Mouse (Mus musculus) gonadal fat pad, adult 2 months (tissue): ENCODE data around the gene Fbxl15. TPM values are rescaled to one million over a fixed set of nuclear protein-coding genes. Genes with fewer than 3 reads are reported as not detected.

Experiments used
- DNase-seq: peaks from one replicate; pipeline ENCODE4 v3.0.0-alpha.2; 2012; ENCODE audit warnings: low read depth
- polyA plus RNA-seq: library from polyadenylated mRNA; depleted of rRNA; stranded (reverse); fragments of >200 nt; gene quantifications from 2 replicates; pipeline ENCODE4 v1.2.3, GENCODE M21; 2012; rRNA removed

Gene Fbxl15
- 17.4 and 18.3 TPM in 2 replicates for polyA plus RNA-seq

DNA sequence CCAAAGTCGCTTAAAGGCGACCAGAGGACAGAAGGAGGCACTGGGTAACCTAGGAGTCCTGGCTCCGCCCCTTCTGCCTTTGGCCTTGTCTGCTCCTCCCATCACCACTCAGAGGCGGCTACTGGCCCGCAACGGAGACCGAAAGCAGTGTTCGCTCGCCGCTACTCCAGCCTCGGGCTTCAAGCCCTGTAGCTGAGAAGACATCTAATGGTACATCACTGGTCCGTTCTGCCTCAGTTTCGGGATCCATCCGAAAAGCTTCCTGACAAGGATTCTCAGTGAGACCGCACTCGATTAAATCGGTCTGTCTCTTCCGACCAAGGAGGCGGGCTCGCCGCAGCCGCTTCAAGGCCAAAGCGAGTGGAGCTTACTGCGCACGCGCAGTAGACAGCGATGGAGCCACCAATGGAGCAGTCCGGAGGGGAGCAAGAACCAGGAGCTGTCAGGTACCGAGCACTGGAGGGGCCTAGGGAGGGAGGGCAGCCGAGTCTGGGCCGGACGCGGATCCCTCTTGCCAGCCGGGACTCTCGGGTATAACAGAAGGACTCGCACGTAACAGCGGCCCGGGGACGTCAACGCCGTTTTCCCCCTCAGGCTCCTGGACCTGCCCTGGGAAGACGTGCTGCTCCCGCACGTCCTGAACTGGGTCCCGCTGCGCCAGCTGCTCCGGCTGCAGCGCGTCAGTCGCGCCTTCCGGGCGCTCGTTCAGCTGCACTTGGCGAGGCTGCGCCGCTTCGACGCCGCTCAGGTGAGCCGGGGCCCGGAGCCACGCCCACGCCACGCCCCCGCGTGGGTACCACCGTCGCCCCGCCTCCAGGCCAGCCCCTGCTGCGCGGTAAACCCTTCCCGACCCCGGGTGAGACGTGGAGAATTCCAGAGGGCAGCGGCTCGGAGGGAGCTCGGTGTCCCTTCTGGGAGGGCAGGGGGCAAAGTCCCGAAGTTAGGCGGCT lies at the start of gene Fbxl15:
Gene Fbxl15, plus strand, starts transcription at position 104 of the 950 bp plus-strand sequence.
- no peak for DNase-seq

DNA sequence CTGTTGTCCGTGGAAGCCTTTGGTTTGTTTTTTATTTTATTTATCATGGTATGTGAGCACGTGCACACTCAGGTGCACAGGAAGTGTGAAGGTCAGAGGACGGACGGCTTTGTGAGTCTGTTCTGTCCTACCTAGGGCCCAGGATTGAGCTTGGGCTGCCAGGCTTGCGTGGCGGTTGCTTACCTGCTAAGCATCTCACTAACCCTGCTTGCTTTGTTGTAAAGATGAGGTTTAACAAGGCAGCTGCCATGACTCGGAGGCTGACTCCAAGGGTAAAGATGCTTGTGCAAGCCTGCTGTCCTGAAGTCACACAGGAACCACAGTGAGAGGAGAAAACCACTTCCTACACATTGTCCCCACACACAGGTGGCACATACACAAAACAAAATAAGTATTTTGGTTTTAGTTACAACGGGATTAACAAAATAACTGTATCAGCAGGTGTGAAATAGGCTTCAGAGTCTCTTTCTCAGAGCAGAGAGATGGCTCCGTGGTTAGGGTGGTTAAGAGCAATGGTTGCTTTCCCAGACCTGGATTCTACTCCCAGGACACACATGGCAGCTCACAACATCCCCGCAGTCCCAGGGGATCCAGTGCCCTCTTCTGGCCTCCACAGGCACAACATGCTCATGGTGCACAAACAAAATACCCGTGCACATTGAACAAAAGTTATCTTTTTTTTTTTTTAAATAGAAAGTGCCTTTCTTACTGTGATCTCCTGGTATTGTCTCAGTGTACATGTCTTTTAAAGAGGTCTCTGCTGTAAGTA lies 45.7 kb upstream of the Fbxl15 start:
- no peak for DNase-seq

DNA sequence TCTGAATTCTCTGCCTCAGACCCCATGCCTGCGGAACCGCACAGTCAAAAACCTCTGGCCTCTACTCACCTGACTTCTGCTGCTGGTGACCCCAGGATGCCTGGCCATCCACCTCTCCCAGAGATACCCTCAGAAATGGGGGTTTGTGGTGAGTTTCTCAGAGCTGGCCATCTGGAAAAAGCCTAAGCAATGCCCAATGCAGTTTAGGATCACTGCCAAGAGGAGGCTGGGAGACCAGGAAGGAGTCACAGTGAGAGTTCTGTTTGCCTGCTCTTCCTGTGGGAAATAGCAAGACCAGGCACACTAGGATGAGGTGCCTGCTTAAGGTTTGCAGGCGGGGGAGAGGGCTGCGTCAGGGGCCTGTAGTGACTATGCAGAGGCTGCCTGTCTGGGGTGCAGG lies 43.3 kb upstream of the Fbxl15 start:
- DNase-seq, result no peak

DNA sequence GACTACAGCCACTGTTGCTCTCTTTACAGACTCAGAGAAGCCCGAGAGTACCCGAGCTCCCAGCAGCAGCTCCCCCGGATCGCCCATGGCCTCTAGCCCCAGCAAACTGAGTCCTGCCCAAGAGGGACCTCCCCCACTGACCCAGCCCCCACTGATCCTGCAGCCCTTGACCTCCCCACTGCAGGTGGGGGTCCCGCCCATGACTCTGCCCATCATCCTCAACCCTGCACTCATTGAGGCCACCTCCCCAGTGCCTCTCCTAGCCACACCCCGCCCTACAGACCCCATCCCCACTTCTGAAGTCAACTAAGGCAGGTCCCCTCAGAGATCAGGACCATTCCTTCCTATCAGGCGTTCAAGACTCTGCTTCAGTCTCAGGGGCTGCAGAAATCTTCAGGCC lies 42.4 kb upstream of the Fbxl15 start:
- DNase-seq, result no peak

DNA sequence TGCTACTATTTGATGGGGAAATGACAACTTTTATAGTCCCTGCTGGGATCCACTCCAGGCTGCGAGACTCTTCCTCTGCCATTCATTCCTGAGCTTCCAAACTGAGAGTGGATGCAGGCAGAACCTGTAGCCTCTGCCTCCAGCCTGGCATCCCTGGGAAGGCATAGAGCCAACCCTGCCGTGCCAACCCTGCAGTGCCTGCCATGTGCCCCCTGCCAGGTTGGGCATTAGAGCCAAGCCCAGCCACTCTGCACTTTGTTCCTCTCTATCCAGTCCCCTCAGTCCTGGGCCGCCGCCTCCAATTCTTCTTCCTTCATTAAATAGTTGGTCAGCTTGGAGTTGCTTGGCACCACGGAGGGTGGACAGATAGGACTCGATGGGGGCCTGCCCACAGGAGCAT lies 41.9 kb upstream of the Fbxl15 start:
- no peak for DNase-seq

DNA sequence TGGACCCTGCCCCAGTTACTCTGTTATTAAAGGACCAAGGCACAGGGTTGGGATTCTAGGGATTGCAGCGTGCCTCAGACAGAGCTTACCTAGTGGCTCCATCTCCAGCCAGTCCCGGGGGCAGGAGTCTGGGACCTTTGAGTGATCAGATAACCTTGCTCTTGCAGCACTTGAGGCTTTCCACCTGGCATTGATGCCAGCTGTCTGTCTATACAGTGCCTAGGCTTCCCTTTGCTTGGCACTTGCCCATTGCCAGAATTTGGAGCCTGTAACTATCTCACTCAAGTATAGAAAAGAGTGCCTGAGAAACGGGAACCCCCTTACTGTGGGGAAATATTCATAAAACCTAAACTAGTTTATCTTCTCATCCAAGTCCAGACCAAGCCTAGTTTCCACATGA lies 41.1 kb upstream of the Fbxl15 start:
- DNase-seq, result no peak

DNA sequence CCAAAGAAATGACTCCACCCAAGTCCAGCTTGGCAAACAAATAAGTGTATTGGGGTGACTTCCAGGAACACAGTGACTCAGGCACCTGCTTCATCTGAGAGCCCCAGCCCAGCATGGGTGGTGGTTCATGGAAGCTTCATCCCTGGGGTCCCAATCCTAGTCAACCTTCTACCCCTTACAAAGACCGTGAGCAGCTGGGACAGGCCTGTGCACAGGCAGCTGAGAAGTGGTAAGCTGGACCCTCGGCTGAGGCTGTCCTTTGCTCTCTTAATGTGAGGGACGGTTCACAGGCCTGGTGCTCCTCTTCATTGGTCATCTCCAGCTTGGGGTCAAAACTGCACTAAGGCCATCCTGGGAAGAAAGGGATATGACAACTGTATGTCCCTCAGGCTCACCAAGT lies 40.4 kb upstream of the Fbxl15 start:
- no peak for DNase-seq

DNA sequence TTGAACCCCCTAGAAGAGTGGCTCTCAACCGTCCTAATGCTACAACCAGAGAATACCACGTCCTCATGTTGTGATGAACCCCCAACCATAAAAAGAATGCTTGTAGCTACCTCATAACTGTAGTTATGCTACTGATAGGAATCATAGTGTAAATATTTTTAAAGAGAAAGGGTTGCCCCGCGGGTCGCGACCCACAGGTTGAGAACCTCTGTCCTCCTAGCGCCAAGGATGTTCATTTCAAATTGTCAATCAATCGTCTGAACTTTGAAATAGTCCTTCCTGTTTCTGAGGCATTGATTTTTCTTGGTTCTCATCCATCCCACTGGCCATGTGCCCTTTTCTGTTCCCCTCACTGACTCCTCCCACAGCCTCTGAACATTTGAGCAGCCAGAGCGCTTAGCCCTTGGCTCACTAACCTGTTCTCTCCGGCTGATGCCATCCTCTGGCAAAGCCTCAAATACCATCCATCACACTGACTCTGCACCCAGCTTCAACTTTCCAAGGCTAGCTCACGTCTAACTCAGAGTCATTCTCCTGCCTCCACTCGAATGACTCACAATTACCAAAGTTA lies 37.4 kb upstream of the Fbxl15 start:
- no peak for DNase-seq

DNA sequence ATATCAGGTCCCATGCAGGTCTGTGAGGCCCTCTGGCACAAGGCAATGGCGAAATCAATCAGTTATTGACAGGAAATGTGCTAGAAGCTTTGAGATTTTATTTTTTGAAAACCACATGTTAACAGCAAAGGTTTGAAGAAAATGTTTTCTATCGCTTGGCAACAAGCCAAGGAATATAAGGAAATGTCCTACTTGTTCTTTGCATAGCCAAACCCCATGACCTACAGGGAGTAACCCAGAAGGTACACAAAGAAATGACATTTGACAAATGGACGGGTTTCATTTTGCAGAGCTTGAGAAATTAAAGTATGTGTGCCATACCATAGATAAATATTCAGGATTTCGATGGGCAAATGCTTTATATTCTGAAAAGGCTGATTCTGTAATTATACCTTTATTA lies 31.0 kb upstream of the Fbxl15 start:
- no peak for DNase-seq

DNA sequence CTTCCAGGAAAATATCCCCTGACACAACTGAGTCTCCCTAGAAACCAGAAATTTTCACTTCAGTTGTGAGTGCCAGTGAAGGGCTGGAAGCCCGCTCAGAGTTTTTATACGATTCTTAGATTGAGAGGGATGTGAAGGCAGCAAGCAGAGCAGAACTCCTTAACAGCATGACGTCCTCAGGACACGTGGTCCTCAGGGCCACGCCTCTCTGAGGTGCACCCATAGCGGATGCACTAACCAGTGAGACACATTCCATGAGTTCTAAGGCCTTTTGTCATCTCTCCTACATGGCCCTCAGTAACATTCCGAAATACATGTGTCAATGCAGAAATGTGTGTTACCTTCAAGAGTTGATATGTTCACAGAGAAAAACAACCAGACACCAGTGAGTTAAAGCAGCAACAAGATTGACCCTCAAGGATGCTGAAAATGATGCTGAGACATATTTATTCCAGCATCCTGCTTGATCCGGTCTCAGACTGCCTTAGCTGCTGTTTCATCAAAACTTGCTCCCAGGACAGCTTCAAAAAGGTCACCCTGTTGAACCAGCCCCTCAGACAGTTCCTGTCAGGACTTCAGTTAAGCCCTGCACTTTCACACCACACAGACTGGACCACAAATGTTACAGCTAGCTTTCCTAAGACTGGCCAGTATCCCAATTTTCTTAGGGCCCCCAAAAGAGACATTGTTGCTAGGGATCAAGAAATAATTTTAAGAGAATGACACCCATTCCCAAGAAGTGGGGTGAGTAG lies 27.5 kb upstream of the Fbxl15 start:
- DNase-seq, result no peak

DNA sequence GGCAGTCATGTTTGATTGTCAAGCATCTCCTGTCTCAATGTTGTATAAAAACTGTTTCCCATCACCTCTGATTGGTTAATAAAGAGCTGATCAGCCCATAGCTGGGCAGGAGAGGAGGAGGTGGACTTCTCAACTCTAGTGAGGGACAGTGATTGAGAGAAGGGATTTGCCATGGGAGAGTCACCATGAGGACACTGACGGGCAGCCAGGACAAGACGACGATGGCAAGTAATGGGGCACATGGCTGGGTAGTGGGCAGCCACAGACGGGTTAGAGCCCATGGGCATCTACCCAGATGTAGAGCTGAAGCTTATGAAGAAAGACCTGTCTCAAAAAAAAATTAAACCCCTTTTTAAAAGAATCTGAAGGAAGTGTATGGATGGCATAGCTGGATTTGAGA lies 25.4 kb upstream of the Fbxl15 start:
- no peak for DNase-seq

DNA sequence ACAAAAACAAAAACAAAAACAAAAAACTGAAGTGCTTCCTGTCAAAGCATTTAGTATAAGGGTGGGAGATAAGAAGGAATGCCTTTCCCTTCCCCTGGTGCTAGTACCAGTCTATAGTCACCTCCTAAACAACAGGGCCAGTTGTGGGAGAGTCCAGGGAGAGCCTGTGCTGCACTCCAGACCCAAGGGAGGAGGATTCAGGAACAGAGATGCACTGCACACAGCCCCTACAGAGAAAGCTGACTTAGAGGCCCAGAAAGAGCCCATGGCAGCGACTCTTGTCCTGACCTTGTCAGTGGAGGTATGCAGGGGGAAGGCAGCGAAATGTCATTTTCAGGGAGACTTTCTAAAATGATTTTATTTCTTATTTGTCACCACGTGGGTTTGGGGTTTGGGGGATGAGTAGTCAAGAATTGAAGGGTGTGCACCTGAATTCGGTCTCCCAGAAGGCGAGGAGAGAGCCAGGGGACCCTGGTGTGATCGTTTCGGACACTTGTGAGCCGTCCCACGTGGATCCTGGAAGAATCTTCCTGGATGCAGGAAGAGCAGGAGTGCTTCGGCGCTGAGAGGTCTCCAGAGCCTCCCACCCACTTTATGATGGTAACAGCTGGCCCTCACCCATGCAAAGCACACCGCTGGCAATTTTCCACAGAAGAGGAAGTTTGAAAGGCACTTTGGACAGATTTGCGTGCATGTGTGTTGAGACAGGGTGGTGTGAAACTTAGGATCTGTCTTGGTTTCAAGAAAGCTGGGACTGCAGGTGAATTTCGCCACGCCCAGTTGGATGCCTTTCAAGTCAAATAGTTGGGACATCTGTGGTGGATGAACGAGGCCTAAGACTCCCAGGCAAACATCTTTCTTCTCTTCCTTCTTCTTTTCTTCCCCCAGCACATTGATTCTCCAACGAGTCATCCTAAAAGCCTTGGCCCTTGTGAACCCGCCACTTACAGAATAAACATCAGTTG lies 24.5 kb upstream of the Fbxl15 start:
- no peak for DNase-seq

DNA sequence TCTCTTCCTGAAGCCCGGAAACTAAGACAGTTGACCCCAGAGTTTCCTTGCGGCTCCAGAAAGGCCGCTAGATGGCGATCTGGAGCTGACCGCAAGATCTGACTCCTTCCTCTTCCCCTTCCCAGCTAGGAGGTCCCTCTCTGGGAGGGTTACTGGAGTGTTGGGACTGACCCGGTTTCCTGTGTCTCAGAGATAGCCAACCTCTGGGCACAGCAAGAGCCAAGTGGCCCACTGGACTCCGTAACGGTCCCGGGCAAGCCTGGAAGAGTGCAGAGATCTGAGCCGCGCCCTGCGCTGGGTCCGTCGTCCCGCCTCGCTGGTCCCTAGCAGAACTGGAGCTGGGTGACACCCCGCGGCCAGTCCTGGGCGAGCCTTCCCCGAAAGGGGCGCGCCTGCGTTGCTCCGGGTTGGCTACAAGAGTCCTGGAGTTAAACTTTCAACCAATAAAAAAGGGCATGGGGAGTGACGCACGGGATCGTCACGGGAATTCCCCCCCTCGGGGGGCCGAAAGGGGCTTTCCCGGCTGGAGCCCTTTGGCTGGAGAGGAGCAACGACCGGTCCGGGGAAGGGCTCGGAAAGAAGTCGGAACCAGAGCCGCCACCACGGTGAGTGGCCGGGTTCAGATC lies 23.7 kb upstream of the Fbxl15 start, which contains the start of gene Nfkb2:
Gene Nfkb2, plus strand, starts transcription at position 105 of the 626 bp plus-strand sequence.
- DNase-seq, result no peak

DNA sequence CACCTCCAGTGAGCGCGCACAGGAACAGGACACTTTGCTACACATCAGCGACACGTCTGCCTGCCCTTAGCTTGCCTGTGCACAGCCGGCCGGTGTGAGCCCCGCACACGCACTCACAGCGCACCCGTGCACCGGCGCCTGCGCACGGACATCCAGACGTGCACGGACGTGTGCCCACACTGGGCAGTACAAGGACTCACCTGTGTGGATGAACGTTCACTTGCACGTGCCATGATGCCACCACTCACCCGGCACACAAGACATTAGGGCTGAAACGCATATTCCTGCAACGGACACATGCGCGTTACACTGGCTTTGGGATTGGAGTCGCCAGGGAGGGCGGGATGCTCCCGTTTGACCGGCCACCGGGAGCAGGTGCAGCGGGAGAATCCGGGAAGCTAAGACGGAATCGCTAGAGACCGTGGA lies 23.1 kb upstream of the Fbxl15 start:
- DNase-seq, result no peak

DNA sequence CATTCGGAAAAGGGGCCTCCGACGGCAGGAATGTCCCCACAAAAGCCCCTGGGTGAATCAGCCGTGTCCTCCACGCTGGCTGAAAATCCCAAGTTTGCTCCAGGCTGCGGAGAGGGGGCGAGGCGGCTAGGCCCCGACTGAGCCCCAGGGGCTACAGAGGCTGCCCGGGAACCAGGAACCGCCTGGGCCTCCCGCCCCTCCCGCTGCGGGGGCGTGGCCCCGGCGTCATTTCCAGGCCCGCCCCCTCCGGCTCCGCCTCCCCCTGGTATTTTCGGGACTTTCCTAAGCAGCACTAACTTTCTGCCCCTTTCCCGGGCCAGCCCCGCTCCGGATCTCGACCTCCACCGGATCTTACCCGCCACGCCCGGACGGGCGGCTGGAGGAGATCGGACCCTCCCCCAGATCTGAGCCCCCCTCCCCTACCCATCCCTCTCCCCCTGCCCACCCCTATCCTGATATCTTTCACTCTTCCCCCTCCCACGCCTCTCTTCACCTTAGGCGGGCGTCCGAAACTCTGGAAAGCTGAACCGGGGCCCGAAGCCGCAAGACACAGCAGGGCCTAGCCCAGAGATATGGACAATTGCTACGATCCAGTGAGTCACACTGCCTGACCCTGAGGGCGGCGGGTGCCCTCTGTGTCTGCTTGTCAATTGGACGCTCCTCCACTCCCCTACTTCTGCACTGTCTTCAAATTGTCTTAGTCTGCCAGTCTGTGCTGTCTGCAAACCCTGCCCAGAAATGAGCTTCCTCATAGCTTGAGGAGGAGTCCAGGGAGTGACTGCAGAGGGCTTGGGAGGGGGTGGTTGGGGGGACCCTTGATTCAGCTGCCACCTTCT lies 22.3 kb upstream of the Fbxl15 start:
- DNase-seq, result no peak

DNA sequence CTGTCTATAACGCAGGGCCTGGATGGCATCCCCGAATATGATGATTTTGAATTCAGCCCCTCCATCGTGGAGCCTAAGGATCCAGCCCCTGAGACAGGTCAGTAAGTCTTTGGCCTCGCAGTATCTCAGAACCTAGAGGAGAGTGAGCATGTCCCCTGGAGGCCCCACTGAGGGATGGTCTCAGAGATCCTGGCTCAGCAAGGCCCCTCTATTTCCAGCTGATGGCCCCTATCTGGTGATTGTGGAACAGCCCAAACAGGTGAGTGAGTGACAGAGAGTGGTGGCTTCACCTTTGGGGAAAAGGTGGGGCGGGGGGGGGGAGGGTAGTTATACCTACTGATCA lies 21.7 kb upstream of the Fbxl15 start:
- no peak for DNase-seq

DNA sequence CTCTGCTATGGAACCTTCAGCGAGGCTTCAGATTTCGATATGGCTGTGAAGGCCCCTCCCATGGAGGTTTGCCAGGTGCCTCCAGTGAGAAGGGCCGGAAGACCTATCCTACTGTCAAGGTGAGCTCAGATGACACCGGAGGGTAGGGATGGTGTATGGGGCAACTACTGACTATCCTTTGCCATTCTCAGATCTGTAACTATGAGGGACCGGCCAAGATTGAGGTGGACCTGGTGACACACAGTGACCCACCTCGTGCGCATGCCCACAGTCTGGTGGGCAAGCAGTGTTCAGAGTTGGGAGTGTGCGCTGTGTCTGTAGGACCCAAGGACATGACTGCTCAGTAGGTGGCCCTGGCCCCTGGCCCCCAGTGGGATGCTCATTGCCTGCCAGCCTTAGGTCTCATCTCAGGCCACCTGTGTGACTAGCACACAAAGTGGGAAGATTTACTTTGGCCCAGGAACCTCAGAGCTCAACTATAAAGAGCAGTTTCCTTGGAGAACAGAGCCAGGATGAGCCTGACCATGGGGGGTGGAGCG lies 21.2 kb upstream of the Fbxl15 start:
- no peak for DNase-seq

DNA sequence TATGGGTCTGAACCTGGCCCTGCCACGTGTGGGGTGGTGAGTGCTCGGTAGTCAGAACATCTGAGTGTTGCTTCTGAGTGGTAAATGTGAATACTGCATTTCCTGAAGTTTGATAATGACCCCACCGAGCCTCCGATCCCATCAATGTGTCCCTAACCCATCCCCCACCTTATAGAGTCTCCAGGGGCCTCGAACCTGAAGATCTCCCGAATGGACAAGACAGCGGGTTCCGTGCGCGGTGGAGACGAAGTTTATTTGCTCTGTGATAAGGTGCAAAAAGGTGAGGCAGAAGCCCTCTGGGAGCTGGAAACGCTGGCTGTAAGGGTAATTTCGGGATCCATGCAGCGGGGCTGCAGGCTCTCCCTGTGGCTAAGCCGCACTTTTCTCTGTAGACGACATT lies 20.2 kb upstream of the Fbxl15 start:
- DNase-seq, result no peak

DNA sequence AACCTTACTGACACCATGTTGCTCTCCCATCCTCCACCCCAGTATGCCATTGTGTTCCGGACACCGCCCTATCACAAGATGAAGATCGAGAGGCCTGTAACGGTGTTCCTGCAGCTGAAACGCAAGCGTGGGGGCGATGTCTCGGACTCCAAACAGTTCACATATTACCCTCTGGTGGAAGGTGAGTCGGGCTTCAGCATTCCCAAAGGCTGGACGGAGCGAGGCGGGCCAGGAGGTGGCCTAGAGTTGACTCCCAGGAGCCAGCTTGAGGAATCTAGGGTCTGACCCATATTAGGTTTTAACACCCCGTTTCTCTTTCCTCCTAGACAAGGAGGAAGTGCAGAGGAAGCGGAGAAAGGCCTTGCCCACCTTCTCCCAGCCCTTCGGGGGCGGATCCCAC lies 19.7 kb upstream of the Fbxl15 start:
- no peak for DNase-seq
